Mouse (Mus musculus) neutrophil, adult 59 days (primary cell): ENCODE data around the gene Ccdc136. TPM values are rescaled to one million over a fixed set of nuclear protein-coding genes. Genes with fewer than 3 reads are reported as not detected.

ENCODE experiments used
- total RNA-seq, 2 experiments: library from RNA; stranded (reverse); gene quantifications; 1 replicate in 1 of 2; 2 replicates in 1 of 2; pipeline ENCODE4 v1.2.4; 2023

Gene Ccdc136
- total RNA-seq: under 1 TPM in 1 of 2 experiments, not detected in 1; 0.11 TPM

DNA sequence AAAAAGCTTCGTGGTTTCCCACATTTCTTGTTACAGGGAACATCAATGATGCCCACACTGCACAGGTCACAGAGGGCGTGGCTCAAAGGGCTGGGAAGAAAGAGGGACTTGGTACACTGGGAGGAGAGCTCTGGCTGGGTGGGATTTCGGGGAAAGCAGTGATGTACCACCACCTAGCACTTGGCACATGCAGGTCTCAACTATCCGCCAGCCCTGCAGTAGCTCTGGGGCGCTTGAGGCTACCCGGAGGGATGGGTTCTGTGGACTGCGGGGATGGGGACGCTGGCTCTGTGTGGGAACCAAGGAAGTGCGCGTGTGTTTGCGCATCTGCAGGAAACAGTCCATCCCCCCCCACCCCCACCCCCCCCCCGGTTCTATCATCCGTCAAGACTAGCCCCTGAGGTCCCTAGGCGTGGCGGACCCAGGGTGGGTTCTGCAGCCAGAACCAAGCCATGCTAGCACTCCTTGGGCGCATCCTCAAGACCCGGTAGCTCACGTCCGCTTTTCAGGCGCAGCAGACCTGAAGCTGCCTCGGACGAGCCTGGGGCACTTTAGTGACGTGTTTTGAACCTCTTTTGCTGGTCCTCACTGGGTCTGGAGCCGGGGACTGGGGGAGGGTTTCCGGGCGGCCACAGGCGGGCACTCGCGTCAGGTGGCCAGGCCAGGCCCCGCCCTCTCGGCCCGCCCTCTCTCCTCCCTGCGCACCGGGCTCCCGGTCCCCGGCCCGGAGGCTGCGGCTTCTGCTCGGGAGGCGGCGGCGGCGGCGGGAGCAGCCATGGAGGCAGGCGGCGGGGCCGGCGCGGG lies at the start of gene Ccdc136:
Gene Ccdc136, plus strand, starts transcription at position 400 of the 804 bp plus-strand sequence.

DNA sequence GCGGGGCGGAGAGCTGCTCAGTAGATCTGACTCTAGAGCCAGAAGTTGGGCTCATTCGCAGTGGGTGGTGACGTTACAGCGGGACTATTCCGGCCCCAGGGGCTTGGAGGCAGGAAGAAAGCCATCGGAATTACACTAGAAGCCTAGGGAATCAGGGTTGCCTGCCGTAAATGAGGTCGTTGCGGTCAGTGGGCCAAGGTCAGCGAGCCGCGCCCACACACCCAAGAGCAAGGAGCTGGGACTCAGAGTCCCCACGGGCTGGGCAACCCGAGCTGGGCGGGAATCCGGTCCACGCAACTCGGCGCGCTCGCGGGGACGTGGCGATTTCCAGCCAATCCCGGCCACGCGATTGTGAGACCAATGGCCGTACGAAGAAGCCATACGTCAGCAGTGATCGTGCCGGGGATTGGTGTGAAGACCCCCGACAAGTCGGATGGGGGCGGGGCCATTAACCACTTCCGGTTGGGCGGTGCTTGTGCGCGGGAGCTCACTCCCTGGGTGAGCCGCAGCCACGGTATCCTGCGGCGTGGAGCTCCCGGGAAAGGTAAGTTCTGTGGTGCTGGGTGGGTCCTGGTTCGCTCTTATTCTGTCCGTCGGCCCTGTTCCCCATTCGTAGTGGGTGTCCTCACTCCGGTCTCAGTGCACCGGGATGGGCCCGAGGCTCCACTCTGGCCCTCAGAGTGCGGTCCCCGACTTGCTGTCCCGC lies 48.3 kb upstream of the Ccdc136 start, which contains the start of gene Calu:
Gene Calu, plus strand, starts transcription at position 405 of the 706 bp plus-strand sequence.

DNA sequence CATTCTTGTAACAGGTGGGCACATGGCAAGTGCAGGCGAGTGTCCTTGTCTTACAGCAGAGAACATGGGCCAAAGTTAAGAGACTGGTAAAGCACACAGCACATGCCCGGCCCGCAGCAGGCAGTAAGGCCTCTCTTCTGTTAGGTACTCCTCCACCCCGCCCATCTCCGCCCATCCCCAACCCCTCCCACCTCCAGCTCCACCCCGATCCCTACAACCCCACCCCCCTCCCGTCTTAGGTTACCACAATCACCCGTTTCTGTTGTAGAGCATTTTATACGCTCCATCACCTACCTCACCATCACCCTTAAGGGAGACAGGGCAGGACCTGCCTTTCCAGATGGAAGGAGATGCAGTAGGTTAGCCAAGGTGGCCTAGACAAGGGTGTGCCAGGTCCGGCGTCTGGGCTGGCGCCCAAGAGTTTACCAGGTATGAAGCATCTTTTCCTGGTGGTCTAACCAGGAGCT lies 8.0 kb upstream of the Ccdc136 start, which contains the start of gene Opn1sw:
Gene Opn1sw, minus strand, starts transcription at position 417 of the 467 bp plus-strand sequence.

DNA sequence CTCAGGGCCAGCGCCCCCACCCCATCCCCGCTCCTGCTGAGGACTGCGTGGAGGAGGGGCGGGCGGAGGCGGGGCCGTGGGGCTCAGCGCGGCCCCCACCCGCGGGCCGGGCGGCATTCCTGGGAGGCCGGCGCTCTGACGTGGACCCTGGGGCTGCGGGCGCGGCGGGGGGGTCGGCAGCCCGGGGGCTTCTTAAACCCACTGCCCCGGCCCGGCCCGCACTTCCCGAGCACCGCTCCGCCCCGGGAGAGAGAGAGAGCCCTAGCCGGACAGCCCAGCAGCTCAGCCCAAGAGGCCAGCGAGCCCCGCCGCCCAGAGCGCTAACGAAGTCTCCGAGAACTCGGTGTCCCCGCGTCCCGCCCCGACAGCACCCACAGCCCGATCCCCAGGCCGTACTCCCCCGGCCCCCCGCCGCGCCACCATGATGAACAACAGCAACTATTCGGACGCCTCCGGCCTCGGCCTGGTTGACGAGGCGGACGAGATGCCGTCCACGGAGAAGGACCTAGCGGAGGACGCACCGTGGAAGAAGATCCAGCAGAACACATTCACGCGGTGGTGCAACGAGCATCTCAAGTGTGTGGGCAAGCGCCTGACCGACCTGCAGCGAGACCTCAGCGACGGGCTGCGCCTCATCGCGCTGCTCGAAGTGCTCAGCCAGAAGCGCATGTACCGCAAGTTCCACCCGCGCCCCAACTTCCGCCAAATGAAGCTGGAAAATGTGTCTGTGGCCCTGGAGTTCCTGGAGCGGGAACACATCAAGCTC lies 37.1 kb downstream of the Ccdc136 start, which contains the start of gene Flnc:
Gene Flnc, plus strand, starts transcription at position 219 of the 766 bp plus-strand sequence.

DNA sequence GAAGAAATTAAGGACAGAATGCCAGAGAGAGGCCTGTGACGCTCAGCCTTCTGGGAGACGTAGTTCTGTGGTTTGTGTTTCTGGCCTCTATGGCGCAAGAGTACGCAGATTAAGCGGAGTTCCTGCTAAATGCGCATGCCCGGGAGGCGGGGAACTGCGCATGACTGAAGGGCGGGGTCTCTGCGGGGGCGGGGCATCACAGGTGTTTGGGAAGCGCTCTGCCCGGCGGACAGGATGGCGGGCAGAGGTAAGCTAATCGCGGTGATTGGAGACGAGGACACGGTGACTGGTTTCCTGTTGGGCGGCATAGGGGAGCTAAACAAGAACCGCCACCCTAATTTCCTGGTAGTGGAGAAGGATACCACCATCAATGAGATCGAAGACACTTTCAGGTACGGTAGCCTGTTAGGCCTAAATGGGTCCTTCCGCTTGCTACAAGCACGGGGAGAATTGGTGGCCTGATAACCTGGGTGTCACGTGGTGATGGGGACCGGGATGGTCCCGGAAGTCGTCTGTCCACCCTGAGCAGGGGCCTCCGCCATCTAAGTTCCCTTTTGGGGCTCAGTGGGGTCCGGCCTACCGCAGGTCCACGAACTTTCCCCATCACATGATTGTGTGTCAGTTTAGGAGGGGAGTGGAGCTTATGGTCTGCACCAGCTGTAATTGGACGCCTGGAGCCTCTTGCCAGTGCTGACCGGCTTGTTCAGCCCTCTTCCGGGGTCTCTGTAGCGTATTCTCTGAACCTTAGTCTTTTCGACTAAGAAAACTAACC lies 71.7 kb downstream of the Ccdc136 start, which contains the start of gene Atp6v1f:
Gene Atp6v1f, plus strand, starts transcription at position 136 of the 772 bp plus-strand sequence.

DNA sequence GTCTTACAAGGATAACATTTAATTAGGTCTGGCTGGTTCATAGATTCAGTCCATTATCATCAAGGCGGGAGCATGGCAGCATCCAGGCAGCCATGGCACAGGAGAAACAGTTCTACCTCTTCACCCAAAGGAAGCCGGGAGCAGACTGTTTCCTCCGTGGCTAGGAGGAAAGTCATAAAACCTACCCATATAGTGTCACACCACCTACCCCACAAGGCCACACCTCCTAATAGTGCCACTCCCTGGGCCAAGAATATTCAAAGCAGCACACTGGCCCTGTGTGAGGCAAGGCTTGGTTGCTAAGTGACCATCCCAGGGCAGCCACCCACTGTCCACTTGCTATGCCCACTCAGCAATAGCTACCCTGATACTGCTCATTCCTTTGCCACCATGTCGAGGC lies 75.0 kb downstream of the Ccdc136 start, which contains the start of gene Atp6v1fnb:
Gene Atp6v1fnb, plus strand, starts transcription at position 301 of the 400 bp plus-strand sequence.

Other genes with a start within 250 kb of the Ccdc136 start
- 10 to 100 TPM; 18.0 to 24.4 TPM for gene Rbm28, start 231.3 kb upstream of the Ccdc136 start, total RNA-seq
- not detected for gene Prrt4, start 216.7 kb upstream of the Ccdc136 start, total RNA-seq
- gene Impdh1, start 179.9 kb upstream of the Ccdc136 start, total RNA-seq: 10 to 100 TPM; 28.5 to 31.0 TPM
- gene Hilpda, start 123.8 kb upstream of the Ccdc136 start, total RNA-seq: 1 to 10 TPM; 3.2 to 4.4 TPM
- not detected for gene Fam71f2, start 116.7 kb upstream of the Ccdc136 start, total RNA-seq
- not detected for gene Fam71f1, start 77.2 kb upstream of the Ccdc136 start, total RNA-seq
- 10 to 100 TPM; 33.1 to 38.9 TPM for gene Calu, start 48.2 kb upstream of the Ccdc136 start, total RNA-seq
- not detected for gene Opn1sw, start 7.8 kb upstream of the Ccdc136 start, total RNA-seq
- gene Flnc, start 36.9 kb downstream of the Ccdc136 start, total RNA-seq: not detected
- 100 to 1,000 TPM; 147 to 167 TPM for gene Atp6v1f, start 71.4 kb downstream of the Ccdc136 start, total RNA-seq
- gene Atp6v1fnb, start 75.1 kb downstream of the Ccdc136 start, total RNA-seq: 1 to 10 TPM; 1.6 to 3.5 TPM
- gene Kcp, start 111.6 kb downstream of the Ccdc136 start, total RNA-seq: not detected
- gene Irf5, start 130.3 kb downstream of the Ccdc136 start, total RNA-seq: 100 to 1,000 TPM in 1 of 2 experiments, 10 to 100 TPM in 1; 85.5 to 146 TPM
- gene Tnpo3, start 213.6 kb downstream of the Ccdc136 start, total RNA-seq: 10 to 100 TPM; 53.4 to 55.8 TPM